Mouse (Mus musculus) embryonic facial prominence, embryonic 12.5 days (tissue): Measurements from ENCODE around the gene Gm20521. TPM values are rescaled to one million over a fixed set of nuclear protein-coding genes. Genes with fewer than 3 reads are reported as not detected.

Source experiments
- ATAC-seq: fragments of 200-750 bp; cut with Nextera tagmentation; 2 replicates; pipeline ENCODE4 v1.8.0; 2017; ENCODE audit not compliant: insufficient number of reproducible peaks, insufficient read depth, low FRiP score, low TSS enrichment
- H3K27ac ChIP-seq: fragments of 300-500 bp; sonication (generic); 2 replicates; pipeline ENCODE4 v1.5.1; 2016; ENCODE audit warnings: mild to moderate bottlenecking
- H3K27me3 ChIP-seq: fragments of 300-500 bp; sonication (generic); 2 replicates; pipeline ENCODE4 v1.6.1; 2016; ENCODE audit warnings: mild to moderate bottlenecking, moderate library complexity
- H3K36me3 ChIP-seq: fragments of 300-500 bp; sonication (generic); 2 replicates; pipeline ENCODE4 v1.6.1; 2016; ENCODE audit warnings: mild to moderate bottlenecking
- H3K4me1 ChIP-seq: fragments of 300-500 bp; sonication (generic); 2 replicates; pipeline ENCODE4 v1.6.1; 2016
- H3K4me2 ChIP-seq: fragments of 300-500 bp; sonication (generic); replicated peaks from 2 replicates; pipeline ENCODE4 v1.6.1; 2016; ENCODE audit warnings: mild to moderate bottlenecking, moderate library complexity
- H3K4me3 ChIP-seq: fragments of 300-500 bp; sonication (generic); 2 replicates; pipeline ENCODE4 v1.5.1; 2016; ENCODE audit warnings: mild to moderate bottlenecking
- H3K9ac ChIP-seq: fragments of 300-500 bp; sonication (generic); 2 replicates; pipeline ENCODE4 v1.6.1; 2016; ENCODE audit warnings: mild to moderate bottlenecking, moderate library complexity
- H3K9me3 ChIP-seq: fragments of 300-500 bp; sonication (generic); 2 replicates; pipeline ENCODE4 v1.6.1; 2016; ENCODE audit warnings: mild to moderate bottlenecking, moderate library complexity
- WGBS: fragments of 180-500 bp; shearing (Covaris S2); methylation state at CpG from one replicate; pipeline ENCODE4 v1.1.7; 2016; 5-methylcytosine and 5-hydroxymethylcytosine counted together
- polyA plus RNA-seq: library from polyadenylated mRNA; unstranded; fragments of >200 nt; fragmentation: Nextera tagmentation; extraction: Ambion mirVana; gene quantifications from 2 replicates; pipeline ENCODE4 v1.2.1, GENCODE M21; 2016

Gm20521 gene
- polyA plus RNA-seq, 1 experiment from 2014 or later = 0.24 TPM

- no peak overlapping the region for H3K4me3 ChIP-seq
- WGBS = 85% methylated on average over 4 of the region's 4 CpGs
Measured at GRCm38 (mm10) chr14:54868026-54868425, 15.2 kb upstream of the Gm20521 start.

GRCm38 (mm10) chr14:54870861-54871260 lies 12.4 kb upstream of the Gm20521 start, which contains the start of gene Homez:
Gene Homez, minus strand, starts transcription at chr14:54870961.
- 86% methylated on average over 5 of the region's 5 CpGs for WGBS
- Histone ChIP-seq H3K4me1 (peaks cover 5% of the 10 kb centered on the region), H3K9me3 (no peaks in the 10 kb centered on the region), H3K9ac (no peak within 1 kb of the TSS), H3K27me3 (no peaks in the 10 kb centered on the region), H3K4me3 (no peak within 1 kb of the TSS), H3K36me3 (no peaks in the 10 kb centered on the region), H3K27ac (no peak within 1 kb of the TSS), H3K4me2 (no peak within 1 kb of the TSS)
- ATAC-seq = no peak

More at GRCm38 (mm10) chr14:54868026-54868425, 15.2 kb upstream of the Gm20521 start:
- H3K27me3 ChIP-seq = no peaks in the 10 kb centered on the region
- no peak overlapping the region for H3K27ac ChIP-seq
- no peak for ATAC-seq
- no peak overlapping the region for H3K4me2 ChIP-seq
- no peaks in the 10 kb centered on the region for H3K4me1 ChIP-seq
- H3K9me3 ChIP-seq = no peaks in the 10 kb centered on the region
- H3K36me3 ChIP-seq = no peaks in the 10 kb centered on the region
- no peak overlapping the region for H3K9ac ChIP-seq

GRCm38 (mm10) chr14:54874165-54874564 lies 9.1 kb upstream of the Gm20521 start:
- no peak for ATAC-seq
- no peaks in the 10 kb centered on the region for H3K9me3 ChIP-seq
- H3K4me3 ChIP-seq = no peak overlapping the region
- no peak overlapping the region for H3K27ac ChIP-seq
- 79% methylated on average over 3 of the region's 3 CpGs for WGBS
- no peaks in the 10 kb centered on the region for H3K36me3 ChIP-seq
- H3K27me3 ChIP-seq = peaks cover 18% of the 10 kb centered on the region; the same call in 1 of the 2 replicates
- H3K9ac ChIP-seq = no peak overlapping the region
- H3K4me2 ChIP-seq = no peak overlapping the region
- H3K4me1 ChIP-seq = peaks cover 15% of the 10 kb centered on the region

GRCm38 (mm10) chr14:54875844-54876538 lies 7.2 kb upstream of the Gm20521 start:
- peaks cover 15% of the 10 kb centered on the region for H3K4me1 ChIP-seq
- peak overlapping the region; percentile 99 for H3K4me2 ChIP-seq
- peak overlapping the region; percentile 63; the same call in 1 of the 2 replicates for H3K27ac ChIP-seq
- H3K9ac ChIP-seq = peak overlapping the region; percentile 78
- no peaks in the 10 kb centered on the region for H3K36me3 ChIP-seq
- ATAC-seq = 0 out of 2 replicates have a peak, but pooled peaks have one; percentile 22
- no peaks in the 10 kb centered on the region for H3K9me3 ChIP-seq
- H3K27me3 ChIP-seq = peaks cover 18% of the 10 kb centered on the region; the same call in 1 of the 2 replicates
- 2% methylated on average over 36 of the region's 36 CpGs for WGBS
- peak overlapping the region; percentile 71 for H3K4me3 ChIP-seq

- WGBS = under 1% methylated on average over 66 of the region's 72 CpGs
- peak; percentile 84 for ATAC-seq
- H3K27me3 ChIP-seq = peaks cover 18% of the 10 kb centered on the region; the same call in 1 of the 2 replicates
- peak overlapping the region; percentile 71 for H3K4me3 ChIP-seq
- H3K27ac ChIP-seq = peak overlapping the region; percentile 63; the same call in 1 of the 2 replicates
- no peaks in the 10 kb centered on the region for H3K9me3 ChIP-seq
- H3K9ac ChIP-seq = peak overlapping the region; percentile 78
- H3K4me1 ChIP-seq = peaks cover 15% of the 10 kb centered on the region
- peak overlapping the region; percentile 99 for H3K4me2 ChIP-seq
- H3K36me3 ChIP-seq = no peaks in the 10 kb centered on the region
Measured at GRCm38 (mm10) chr14:54876539-54877047, 6.6 kb upstream of the Gm20521 start.

- Histone ChIP-seq H3K36me3 (no peaks in the 10 kb centered on the region), H3K9ac (peak within 1 kb of the TSS; percentile 78), H3K27ac (peak within 1 kb of the TSS; percentile 63; the same call in 1 of the 2 replicates), H3K4me3 (peak within 1 kb of the TSS; percentile 71), H3K9me3 (no peaks in the 10 kb centered on the region), H3K4me1 (peaks cover 15% of the 10 kb centered on the region), H3K4me2 (peak within 1 kb of the TSS; percentile 99), H3K27me3 (peaks cover 18% of the 10 kb centered on the region; the same call in 1 of the 2 replicates)
- peak; percentile 73 for ATAC-seq
- WGBS = 0% methylated on average over 58 of the region's 61 CpGs
Measured at GRCm38 (mm10) chr14:54877048-54877715, 6.1 kb upstream of the Gm20521 start, which contains the start of gene Ppp1r3e. Gene Ppp1r3e, minus strand, starts transcription at chr14:54877550.

- Histone ChIP-seq H3K36me3 (peaks cover 20% of the 10 kb centered on the region; the same call in 1 of the 2 replicates), H3K27ac (peak overlapping the region; percentile 94), H3K9me3 (no peaks in the 10 kb centered on the region), H3K4me1 (peaks cover 18% of the 10 kb centered on the region), H3K4me3 (peak overlapping the region; percentile 66), H3K27me3 (no peaks in the 10 kb centered on the region), H3K9ac (peak overlapping the region; percentile 85), H3K4me2 (peak overlapping the region; percentile 84)
- WGBS = 20% methylated on average over 21 of the region's 21 CpGs
- ATAC-seq = 0 out of 2 replicates have a peak, but pooled peaks have one; percentile 14
Measured at GRCm38 (mm10) chr14:54884022-54884712, 926 bp downstream of the Gm20521 start.

GRCm38 (mm10) chr14:54885309-54885708 lies 2.1 kb downstream of the Gm20521 start:
- H3K4me1 ChIP-seq = peaks cover 18% of the 10 kb centered on the region
- H3K4me3 ChIP-seq = no peak overlapping the region
- H3K9me3 ChIP-seq = no peaks in the 10 kb centered on the region
- no peak overlapping the region for H3K27ac ChIP-seq
- peaks cover 20% of the 10 kb centered on the region; the same call in 1 of the 2 replicates for H3K36me3 ChIP-seq
- peak overlapping the region; percentile 84; the same call in 1 of the 2 replicates for H3K4me2 ChIP-seq
- whole genome bisulfite sequencing = 89% methylated on average over 11 of the region's 11 CpGs
- no peak for ATAC-seq
- H3K9ac ChIP-seq = 0 out of 2 replicates have a peak overlapping the region, but pooled peaks have one; percentile 27
- no peaks in the 10 kb centered on the region for H3K27me3 ChIP-seq

GRCm38 (mm10) chr14:54892200-54892599 lies 9.0 kb downstream of the Gm20521 start, which contains the start of gene Pabpn1:
Gene Pabpn1, plus strand, starts transcription at chr14:54892500.
- ATAC-seq = no peak
- peak within 1 kb of the TSS; percentile 73 for H3K27ac ChIP-seq
- peak within 1 kb of the TSS; percentile 96 for H3K4me3 ChIP-seq
- WGBS = 90% methylated on average over 3 of the region's 3 CpGs
- 0 out of 2 replicates have a peak within 1 kb of the TSS, but pooled peaks have one; percentile 6 for H3K9ac ChIP-seq
- no peaks in the 10 kb centered on the region for H3K27me3 ChIP-seq
- H3K9me3 ChIP-seq = no peaks in the 10 kb centered on the region
- H3K36me3 ChIP-seq = peaks cover 17% of the 10 kb centered on the region
- peak within 1 kb of the TSS; percentile 43 for H3K4me2 ChIP-seq
- peaks cover 12% of the 10 kb centered on the region; the same call in 1 of the 2 replicates for H3K4me1 ChIP-seq

- Histone ChIP-seq H3K27ac (peak overlapping the region; percentile 95), H3K4me2 (peak overlapping the region; percentile 43), H3K9ac (peak overlapping the region; percentile 99), H3K4me1 (peaks cover 12% of the 10 kb centered on the region; the same call in 1 of the 2 replicates), H3K27me3 (no peaks in the 10 kb centered on the region), H3K9me3 (no peaks in the 10 kb centered on the region), H3K36me3 (peaks cover 30% of the 10 kb centered on the region), H3K4me3 (peak overlapping the region; percentile 96)
- ATAC-seq = peak; percentile 99
- WGBS = under 1% methylated on average over 38 of the region's 38 CpGs
Measured at GRCm38 (mm10) chr14:54893651-54894181, 10.5 kb downstream of the Gm20521 start.
